Mouse (Mus musculus): ENCODE measurements at regions not wholly inside any gene's neighbourhood (a gene's known extent, or its start where the extent isn't known, plus 50 kb on each side); places are given as distances from the start of the nearest gene placed in this dataset.

DNA sequence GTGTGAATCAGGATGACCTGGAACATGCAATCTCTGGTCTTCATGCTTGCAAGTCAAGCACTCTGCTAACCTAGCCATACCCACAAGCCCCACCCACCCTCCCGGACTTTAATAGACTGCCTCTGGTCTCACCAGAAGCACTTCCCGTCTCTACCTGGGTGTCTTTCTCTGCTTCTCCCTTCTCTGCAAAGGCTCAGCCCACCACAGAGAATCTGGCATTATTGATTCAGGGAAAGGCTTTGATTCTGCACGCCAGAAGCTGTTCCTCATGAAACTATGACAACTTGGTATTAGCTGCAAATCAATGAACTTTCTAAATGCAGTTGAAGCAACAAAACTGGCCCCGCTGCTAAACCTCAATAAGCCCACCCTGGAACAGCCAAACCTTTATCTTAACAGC is 66.1 kb upstream of the Auts2 start:
- Histone ChIP-seq H3K9me3 (ENCODE audit: control insufficient read depth) (no peaks in the 10 kb centered on the region), H3K36me3 (ENCODE audit: control insufficient read depth, insufficient read depth) (no peaks in the 10 kb centered on the region), H3K9ac (ENCODE audit: low read depth, low read length) (no peak overlapping the region), H3K27me3 (replicated peaks; ENCODE audit: control insufficient read depth, insufficient read depth, low read length) (no peaks in the 10 kb centered on the region), H3K4me3 (ENCODE audit: low read depth, low read length) (no peak overlapping the region), H3K4me1 (replicated peaks; ENCODE audit: control insufficient read depth, insufficient read depth, low read length) (no peaks in the 10 kb centered on the region), H3K27ac (ENCODE audit: low read depth, low read length) (no peak overlapping the region), H3K4me2 (replicated peaks; ENCODE audit: low read depth) (no peak overlapping the region)
- no peak for TF ChIP-seq CTCF (IDR thresholded peaks at IDR 0.05; ENCODE audit: low read depth)
- WGBS: 35% methylated on average over 4 of the region's 4 CpGs
- no peak for ATAC-seq

DNA sequence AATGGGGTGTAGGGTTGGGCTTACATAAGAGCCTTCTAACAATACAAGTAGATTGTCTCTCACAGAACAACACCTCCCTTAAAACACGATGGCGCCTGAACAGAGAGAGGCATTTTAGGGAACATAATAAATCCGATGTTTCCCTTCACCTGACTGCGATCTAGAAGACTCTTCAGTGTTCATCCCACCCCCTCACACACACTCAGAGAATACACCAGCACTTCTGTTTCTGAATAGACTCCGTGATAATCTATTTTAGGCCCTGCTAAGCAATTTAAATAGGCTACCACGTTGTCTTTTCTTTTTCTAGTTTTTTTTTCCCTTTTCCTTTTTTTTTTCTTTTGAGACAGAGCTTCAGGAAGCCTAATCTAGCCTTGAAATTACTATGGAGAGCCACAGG is 63.1 kb upstream of the Auts2 start:
- Histone ChIP-seq H3K4me3 (ENCODE audit: low read depth, low read length) (no peak overlapping the region), H3K4me1 (replicated peaks; ENCODE audit: control insufficient read depth, insufficient read depth, low read length) (no peaks in the 10 kb centered on the region), H3K4me2 (replicated peaks; ENCODE audit: low read depth) (no peak overlapping the region), H3K27ac (ENCODE audit: low read depth, low read length) (no peak overlapping the region), H3K9me3 (ENCODE audit: control insufficient read depth) (no peaks in the 10 kb centered on the region), H3K27me3 (replicated peaks; ENCODE audit: control insufficient read depth, insufficient read depth, low read length) (no peaks in the 10 kb centered on the region), H3K36me3 (ENCODE audit: control insufficient read depth, insufficient read depth) (no peaks in the 10 kb centered on the region), H3K9ac (ENCODE audit: low read depth, low read length) (no peak overlapping the region)
- ATAC-seq: no peak
- no peak for TF ChIP-seq CTCF (IDR thresholded peaks at IDR 0.05; ENCODE audit: low read depth)
- 79% methylated on average over 6 of the region's 6 CpGs for WGBS

DNA sequence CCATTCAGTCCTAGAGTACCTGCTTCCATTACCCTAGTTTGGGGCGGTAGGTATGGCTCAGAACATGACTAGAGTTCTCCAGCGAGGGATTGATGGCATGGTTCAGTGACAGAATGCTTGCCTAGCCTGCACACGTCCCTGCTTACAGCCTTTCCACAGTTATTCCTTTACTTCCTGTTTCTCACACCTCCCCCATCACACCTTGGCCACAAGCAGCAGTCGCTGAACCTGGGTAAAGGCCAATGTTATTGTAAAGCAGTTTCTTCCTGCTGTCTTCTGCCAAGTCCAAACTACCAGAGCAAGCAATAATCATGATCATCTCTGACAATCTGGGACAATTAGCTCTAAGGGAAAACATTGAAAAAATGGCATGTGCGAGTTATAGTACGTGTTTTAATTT is 51.7 kb upstream of the Auts2 start:
- H3K9ac ChIP-seq (ENCODE audit: low read depth, low read length): no peak overlapping the region
- no peak overlapping the region for H3K27ac ChIP-seq (ENCODE audit: low read depth, low read length)
- TF ChIP-seq CTCF (IDR thresholded peaks at IDR 0.05; ENCODE audit: low read depth): no peak
- H3K9me3 ChIP-seq (ENCODE audit: control insufficient read depth): no peaks in the 10 kb centered on the region
- no peak overlapping the region for H3K4me3 ChIP-seq (ENCODE audit: low read depth, low read length)
- no peaks in the 10 kb centered on the region for H3K4me1 ChIP-seq (replicated peaks; ENCODE audit: control insufficient read depth, insufficient read depth, low read length)
- H3K4me2 ChIP-seq (replicated peaks; ENCODE audit: low read depth): no peak overlapping the region
- peak; percentile 82 for ATAC-seq
- H3K27me3 ChIP-seq (replicated peaks; ENCODE audit: control insufficient read depth, insufficient read depth, low read length): no peaks in the 10 kb centered on the region
- WGBS: 41% methylated on average over 6 of the region's 6 CpGs
- no peaks in the 10 kb centered on the region for H3K36me3 ChIP-seq (ENCODE audit: control insufficient read depth, insufficient read depth)
